Mouse (Mus musculus): ENCODE measurements around the gene Mlana.

DNA sequence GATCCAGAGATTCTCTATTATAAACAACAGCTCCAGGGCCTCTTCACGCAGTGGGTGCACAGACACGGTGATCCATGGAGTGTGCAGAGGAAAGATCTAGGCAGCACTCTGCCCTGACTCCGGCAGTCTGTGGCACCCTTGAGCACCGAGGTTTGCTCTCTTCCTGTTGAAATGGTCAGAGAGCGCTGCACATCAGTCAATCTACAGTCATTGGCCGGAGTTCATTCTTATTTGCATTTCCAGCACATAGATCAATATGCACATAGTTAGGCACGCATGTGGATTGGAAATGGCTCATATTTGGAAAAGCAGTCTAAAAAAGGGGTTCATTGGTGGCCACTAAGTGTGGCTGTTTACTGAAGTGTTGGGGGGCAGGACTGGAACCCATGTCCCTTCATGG, 29.5 kb upstream of the Mlana start:
- no peak for TF ChIP-seq CTCF (IDR thresholded peaks at IDR 0.05; ENCODE audit: low read depth)
- TF ChIP-seq EP300 (IDR thresholded peaks at IDR 0.05; ENCODE audit: low read depth), result no peak

Data from heart, postnatal 0 days (tissue).